Mouse (Mus musculus): Measurements from ENCODE around the gene Pabpn1. TPM values are rescaled to one million over a fixed set of nuclear protein-coding genes. Genes with fewer than 3 reads are reported as not detected.
A peak's percentile ranks its signal among the peaks of the same experiment; 100 is the strongest.

The Pabpn1 gene
- polyA plus RNA-seq, 1 experiment from 2014 or later, result 96.3 TPM

DNA sequence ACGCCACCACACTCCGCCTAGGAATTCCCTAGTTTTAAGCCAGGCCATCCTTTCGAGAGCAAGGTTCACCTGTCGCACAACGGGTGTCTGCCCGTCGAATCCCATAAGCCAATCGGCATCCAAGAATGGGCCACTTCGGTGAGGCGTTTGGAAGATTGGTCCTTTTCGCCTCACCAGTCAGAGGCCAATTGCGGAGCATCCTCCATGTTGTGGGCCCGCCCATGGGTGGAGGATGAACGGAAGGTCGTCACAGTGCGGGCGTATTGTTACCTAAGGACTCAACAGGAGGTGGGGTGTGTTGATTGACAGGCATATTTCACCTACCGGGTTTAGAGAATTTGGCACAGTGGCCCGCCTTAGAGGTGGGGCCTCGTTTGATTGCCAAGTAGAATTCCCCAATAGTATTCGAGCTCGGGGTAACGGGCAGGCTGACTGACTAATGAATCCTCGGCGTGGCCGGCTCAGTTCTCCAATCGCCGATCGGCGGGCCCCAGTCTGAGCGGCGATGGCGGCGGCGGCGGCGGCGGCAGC lies 1.4 kb downstream of the Pabpn1 start:
- H3K27ac ChIP-seq (ENCODE audit: poor library complexity, severe bottlenecking), result peak overlapping the region; percentile 97
- peak overlapping the region; percentile 96 for H3K4me3 ChIP-seq
- under 1% methylated on average over 38 of the region's 38 CpGs for WGBS
- peaks cover 22% of the 10 kb centered on the region for H3K4me1 ChIP-seq (replicated peaks)
- peak overlapping the region; percentile 100 for H3K9ac ChIP-seq
- no peaks in the 10 kb centered on the region for H3K9me3 ChIP-seq (replicated peaks)
- no peaks in the 10 kb centered on the region for H3K27me3 ChIP-seq (replicated peaks)
- H3K4me2 ChIP-seq, result peak overlapping the region; percentile 63
- peaks cover 31% of the 10 kb centered on the region for H3K36me3 ChIP-seq
- ATAC-seq (ENCODE audit: insufficient number of reproducible peaks, low FRiP score), result peak; percentile 97

DNA sequence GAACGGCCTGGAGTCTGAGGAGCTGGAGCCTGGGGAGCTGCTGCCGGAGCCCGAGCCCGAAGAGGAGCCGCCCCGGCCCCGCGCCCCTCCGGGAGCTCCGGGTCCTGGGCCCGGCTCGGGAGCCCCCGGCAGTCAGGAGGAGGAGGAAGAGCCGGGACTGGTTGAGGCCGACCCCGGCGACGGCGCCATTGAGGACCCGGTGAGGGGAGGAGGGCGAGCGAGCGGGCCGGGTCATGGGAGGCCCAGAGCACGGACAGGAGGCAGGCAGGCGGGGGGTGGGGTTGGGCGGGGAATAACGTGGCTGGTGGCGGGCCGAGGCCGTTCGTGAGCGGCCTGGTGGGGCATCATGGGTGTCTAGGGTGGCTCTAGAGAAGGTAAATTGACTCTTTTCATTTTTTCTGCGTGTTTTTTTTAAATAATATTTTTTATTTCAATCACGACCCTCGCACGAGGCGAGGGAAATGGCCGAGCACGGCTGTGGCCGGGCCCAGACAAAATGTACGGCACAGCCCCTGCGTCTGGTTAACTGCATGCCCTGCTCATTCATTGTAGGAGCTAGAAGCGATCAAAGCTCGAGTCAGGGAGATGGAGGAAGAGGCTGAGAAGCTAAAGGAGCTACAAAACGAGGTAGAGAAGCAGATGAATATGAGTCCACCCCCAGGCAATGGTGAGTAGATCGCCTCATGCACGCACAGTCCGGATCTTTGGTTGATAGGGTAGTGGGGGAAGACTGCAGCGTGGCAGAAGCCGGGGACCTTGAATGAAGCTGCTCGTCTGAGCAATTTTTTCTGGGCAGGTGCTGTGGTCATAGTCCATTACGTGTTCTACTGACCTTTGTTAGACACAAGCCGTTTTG lies 2.2 kb downstream of the Pabpn1 start:
- WGBS, result under 1% methylated on average over 44 of the region's 54 CpGs
- Histone ChIP-seq H3K4me2 (peak overlapping the region; percentile 72), H3K27me3 (replicated peaks) (no peaks in the 10 kb centered on the region), H3K36me3 (peaks cover 35% of the 10 kb centered on the region), H3K4me1 (replicated peaks) (peaks cover 22% of the 10 kb centered on the region), H3K4me3 (peak overlapping the region; percentile 96), H3K9me3 (replicated peaks) (no peaks in the 10 kb centered on the region), H3K27ac (ENCODE audit: poor library complexity, severe bottlenecking) (peak overlapping the region; percentile 97), H3K9ac (peak overlapping the region; percentile 100)
- ATAC-seq (ENCODE audit: insufficient number of reproducible peaks, low FRiP score), result peak; percentile 79

DNA sequence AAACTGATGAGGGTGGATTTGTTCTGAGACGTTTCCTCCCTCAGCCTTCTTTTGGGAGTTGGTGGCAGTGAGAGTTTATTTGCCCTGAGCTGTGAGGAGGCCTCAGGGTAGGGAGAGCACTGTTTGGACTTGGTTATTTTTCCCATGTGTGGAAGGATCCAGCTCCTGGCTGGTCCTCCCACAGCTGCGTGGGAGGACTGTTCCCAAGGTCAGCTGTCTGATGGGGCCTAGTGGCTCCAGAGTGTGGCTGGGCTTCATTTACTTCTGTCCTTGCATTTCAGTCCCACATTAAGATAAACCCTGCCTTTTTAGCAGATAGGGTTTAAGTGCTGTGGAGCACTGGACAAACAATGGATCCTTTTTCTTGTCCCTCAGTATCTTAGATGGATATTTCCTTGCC lies 5.1 kb downstream of the Pabpn1 start:
- Histone ChIP-seq H3K9ac (peak overlapping the region; percentile 59; the same call in 1 of the 2 replicates), H3K9me3 (replicated peaks) (no peaks in the 10 kb centered on the region), H3K4me1 (replicated peaks) (peaks cover 22% of the 10 kb centered on the region), H3K4me3 (no peak overlapping the region), H3K27me3 (replicated peaks) (no peaks in the 10 kb centered on the region), H3K27ac (ENCODE audit: poor library complexity, severe bottlenecking) (peak overlapping the region; percentile 56), H3K4me2 (no peak overlapping the region), H3K36me3 (peaks cover 35% of the 10 kb centered on the region)
- WGBS, result 32% methylated on average over 2 of the region's 2 CpGs
- no peak for ATAC-seq (ENCODE audit: insufficient number of reproducible peaks, low FRiP score)

DNA sequence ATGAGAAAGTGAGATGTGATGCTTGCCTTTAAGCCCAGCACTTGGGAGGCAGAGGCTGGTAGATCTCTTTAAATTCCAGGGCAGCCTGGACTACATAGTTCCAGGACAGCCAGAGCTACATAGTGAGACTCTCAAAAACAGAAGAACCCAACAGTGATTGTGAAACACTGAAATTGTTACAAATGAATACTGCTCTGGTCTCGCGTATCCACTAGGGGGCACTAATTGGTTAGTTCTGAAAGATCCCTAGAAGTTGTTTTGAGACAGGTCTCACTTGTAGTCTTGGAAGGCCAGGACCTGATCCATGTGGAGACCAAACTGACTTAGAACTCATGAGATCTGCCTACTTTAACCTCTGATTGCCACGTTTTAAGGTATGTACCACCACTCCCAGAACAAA lies 8.1 kb downstream of the Pabpn1 start:
- Histone ChIP-seq H3K4me3 (no peak overlapping the region), H3K27me3 (replicated peaks) (no peaks in the 10 kb centered on the region), H3K4me1 (replicated peaks) (peaks cover 26% of the 10 kb centered on the region), H3K27ac (ENCODE audit: poor library complexity, severe bottlenecking) (no peak overlapping the region), H3K9ac (no peak overlapping the region), H3K9me3 (replicated peaks) (no peaks in the 10 kb centered on the region), H3K4me2 (no peak overlapping the region), H3K36me3 (peaks cover 43% of the 10 kb centered on the region)
- ATAC-seq (ENCODE audit: insufficient number of reproducible peaks, low FRiP score), result no peak; the same call in 1 of the 2 replicates
- 0% methylated on average over 3 of the region's 3 CpGs for WGBS

DNA sequence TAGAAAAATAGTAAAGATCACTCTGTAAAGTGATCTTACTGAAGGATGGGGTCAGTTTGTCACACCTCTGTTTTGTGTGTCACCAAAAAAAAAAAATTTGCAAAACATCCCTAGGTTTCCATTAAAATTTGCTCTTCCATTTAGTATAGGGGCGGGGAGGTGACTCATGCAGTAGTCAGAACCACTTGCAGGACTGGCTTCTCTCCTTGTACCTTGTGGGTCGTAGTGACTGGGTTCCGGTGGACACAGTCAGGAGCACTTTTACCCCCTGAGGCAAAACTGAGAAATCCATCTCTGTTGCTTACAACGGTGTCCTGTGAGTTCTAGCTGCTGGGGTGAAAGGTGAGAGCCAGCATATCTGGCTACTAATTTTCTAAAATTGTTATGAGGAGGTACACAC lies 11.3 kb downstream of the Pabpn1 start:
- Histone ChIP-seq H3K9me3 (replicated peaks) (no peaks in the 10 kb centered on the region), H3K27ac (ENCODE audit: poor library complexity, severe bottlenecking) (no peak overlapping the region), H3K4me2 (no peak overlapping the region), H3K36me3 (peaks cover 42% of the 10 kb centered on the region), H3K4me1 (replicated peaks) (peaks cover 10% of the 10 kb centered on the region; the same call in 1 of the 2 replicates), H3K9ac (no peak overlapping the region), H3K27me3 (replicated peaks) (0 out of 2 replicates have a peak, but pooled peaks cover 6% of the 10 kb centered on the region), H3K4me3 (no peak overlapping the region)
- no peak for ATAC-seq (ENCODE audit: insufficient number of reproducible peaks, low FRiP score)
- 88% methylated on average over 4 of the region's 4 CpGs for WGBS

DNA sequence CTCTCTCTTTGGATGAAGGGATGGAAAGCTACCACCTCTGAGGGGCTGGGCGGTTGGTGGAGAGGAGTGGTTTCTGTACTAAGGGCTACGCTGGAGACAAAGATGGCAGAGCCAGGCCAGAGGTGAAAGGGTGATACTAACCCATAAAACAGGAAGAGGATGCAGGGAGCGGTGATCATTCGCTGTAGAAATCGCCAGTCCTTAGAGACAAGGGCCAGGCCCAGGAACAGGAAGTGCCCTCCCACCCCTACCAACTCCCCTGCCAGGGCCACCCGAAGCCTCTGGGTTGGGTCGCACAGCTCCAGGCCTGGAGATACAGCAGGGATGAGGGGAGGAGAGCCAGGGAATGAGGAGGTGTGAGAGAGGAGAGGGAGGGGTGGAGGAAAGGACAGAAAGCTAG lies 16.4 kb downstream of the Pabpn1 start:
- no peaks in the 10 kb centered on the region for H3K9me3 ChIP-seq (replicated peaks)
- 0 out of 2 replicates have a peak, but pooled peaks cover 14% of the 10 kb centered on the region for H3K27me3 ChIP-seq (replicated peaks)
- 66% methylated on average over 7 of the region's 7 CpGs for WGBS
- H3K36me3 ChIP-seq, result peaks cover 43% of the 10 kb centered on the region
- ATAC-seq (ENCODE audit: insufficient number of reproducible peaks, low FRiP score), result no peak
- peaks cover 40% of the 10 kb centered on the region for H3K4me1 ChIP-seq (replicated peaks)
- no peak overlapping the region for H3K27ac ChIP-seq (ENCODE audit: poor library complexity, severe bottlenecking)
- H3K4me3 ChIP-seq, result no peak overlapping the region
- H3K9ac ChIP-seq, result no peak overlapping the region
- no peak overlapping the region for H3K4me2 ChIP-seq

DNA sequence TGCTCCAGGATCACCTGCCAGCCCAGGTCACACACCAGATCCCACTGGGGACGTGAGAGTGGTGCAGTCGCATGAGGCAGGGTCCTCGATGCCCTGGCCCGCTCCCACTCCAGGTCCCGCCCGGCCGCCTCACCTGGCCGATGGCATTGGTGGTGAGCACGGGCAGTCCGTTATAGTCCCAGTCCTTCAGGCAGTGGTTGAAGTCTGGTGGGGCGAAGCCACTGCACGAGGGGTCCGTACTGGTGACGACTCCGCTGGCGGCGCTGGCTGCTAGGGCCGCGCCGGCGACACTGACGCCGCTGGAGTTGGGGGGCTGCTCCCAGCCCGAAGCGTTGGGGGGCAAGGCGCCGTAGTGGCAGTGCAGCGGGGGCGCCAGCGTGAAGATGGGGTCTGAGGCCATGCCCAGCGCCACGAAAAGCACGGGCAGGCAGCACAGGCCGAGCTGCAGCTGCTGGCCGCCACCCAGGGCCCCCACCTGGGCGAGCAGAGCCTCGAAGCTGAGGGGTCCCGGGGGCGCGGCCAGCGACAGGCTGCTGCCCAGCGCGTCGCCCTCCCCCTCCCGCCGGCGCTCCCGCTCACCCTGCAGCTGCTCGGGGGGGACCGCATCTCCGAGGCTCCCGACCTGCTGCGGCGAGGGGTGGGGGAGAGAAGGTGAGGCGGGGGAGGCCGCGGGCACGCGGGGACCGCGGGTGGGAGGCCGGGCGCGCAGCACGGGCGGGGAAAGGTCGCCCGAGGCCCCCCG lies 20.0 kb downstream of the Pabpn1 start:
- Histone ChIP-seq H3K36me3 (peaks cover 31% of the 10 kb centered on the region), H3K4me2 (peak overlapping the region; percentile 99), H3K4me3 (peak overlapping the region; percentile 92), H3K9me3 (replicated peaks) (no peaks in the 10 kb centered on the region), H3K27ac (ENCODE audit: poor library complexity, severe bottlenecking) (peak overlapping the region; percentile 74), H3K4me1 (replicated peaks) (peaks cover 33% of the 10 kb centered on the region), H3K27me3 (replicated peaks) (peaks cover 9% of the 10 kb centered on the region; the same call in 1 of the 2 replicates), H3K9ac (peak overlapping the region; percentile 93)
- peak; percentile 53 for ATAC-seq (ENCODE audit: insufficient number of reproducible peaks, low FRiP score)
- WGBS, result 3% methylated on average over 59 of the region's 69 CpGs

DNA sequence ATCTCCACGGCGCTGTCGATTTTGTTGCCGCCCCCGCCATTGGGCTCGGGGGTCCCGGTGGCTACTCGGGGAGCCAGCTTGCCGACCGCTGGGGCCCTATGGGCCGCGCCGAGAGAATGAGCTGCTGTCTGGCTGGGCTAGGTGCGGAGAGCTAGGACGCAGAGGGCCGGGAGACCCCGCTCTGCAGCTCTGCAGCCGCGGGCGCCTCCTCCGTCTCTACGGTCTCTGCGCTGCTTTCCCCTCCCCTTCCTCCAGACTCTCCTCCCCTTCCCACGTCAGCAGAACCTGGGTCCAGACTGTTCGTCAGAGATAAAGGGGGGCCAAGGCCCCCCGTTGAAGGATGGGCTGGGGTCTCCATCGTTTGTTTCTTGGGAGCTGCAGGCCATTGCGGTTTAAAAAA lies 20.6 kb downstream of the Pabpn1 start, which contains the start of gene Slc22a17:
Slc22a17 (minus strand) TSS at position 247 of the 400 bp plus-strand sequence.
- Histone ChIP-seq H3K27ac (ENCODE audit: poor library complexity, severe bottlenecking) (peak within 1 kb of the TSS; percentile 74), H3K4me3 (peak within 1 kb of the TSS; percentile 92), H3K27me3 (replicated peaks) (peaks cover 8% of the 10 kb centered on the region; the same call in 1 of the 2 replicates), H3K4me2 (peak within 1 kb of the TSS; percentile 99), H3K9ac (peak within 1 kb of the TSS; percentile 93), H3K36me3 (peaks cover 27% of the 10 kb centered on the region), H3K9me3 (replicated peaks) (no peaks in the 10 kb centered on the region), H3K4me1 (replicated peaks) (peaks cover 33% of the 10 kb centered on the region)
- ATAC-seq (ENCODE audit: insufficient number of reproducible peaks, low FRiP score), result peak; percentile 81
- WGBS, result under 1% methylated on average over 28 of the region's 28 CpGs

DNA sequence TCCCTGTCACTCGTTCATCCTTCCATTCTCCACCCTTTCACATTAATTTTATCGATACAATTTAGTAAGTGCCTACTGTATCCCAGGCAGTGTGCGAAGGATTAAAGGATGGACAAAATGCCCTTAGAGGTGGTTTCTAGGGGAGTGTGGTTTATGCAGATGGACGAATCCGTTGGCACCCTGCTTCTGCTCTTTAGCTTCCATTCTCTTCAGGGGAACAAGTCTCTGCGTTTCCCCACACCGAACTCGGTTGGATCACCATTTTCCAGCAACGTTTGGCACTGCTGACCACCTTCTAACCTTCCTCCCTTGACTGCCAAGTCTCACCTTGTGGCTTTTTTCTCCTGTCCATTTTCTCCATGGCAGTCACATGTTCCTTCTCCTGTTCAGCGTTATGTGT lies 21.0 kb downstream of the Pabpn1 start:
- H3K27ac ChIP-seq (ENCODE audit: poor library complexity, severe bottlenecking), result no peak overlapping the region
- peaks cover 33% of the 10 kb centered on the region for H3K4me1 ChIP-seq (replicated peaks)
- H3K36me3 ChIP-seq, result peaks cover 25% of the 10 kb centered on the region
- peak overlapping the region; percentile 99 for H3K4me2 ChIP-seq
- H3K9ac ChIP-seq, result peak overlapping the region; percentile 93
- peak overlapping the region; percentile 92 for H3K4me3 ChIP-seq
- WGBS, result 16% methylated on average over 10 of the region's 10 CpGs
- no peak for ATAC-seq (ENCODE audit: insufficient number of reproducible peaks, low FRiP score)
- H3K27me3 ChIP-seq (replicated peaks), result peaks cover 8% of the 10 kb centered on the region; the same call in 1 of the 2 replicates
- no peaks in the 10 kb centered on the region for H3K9me3 ChIP-seq (replicated peaks)

DNA sequence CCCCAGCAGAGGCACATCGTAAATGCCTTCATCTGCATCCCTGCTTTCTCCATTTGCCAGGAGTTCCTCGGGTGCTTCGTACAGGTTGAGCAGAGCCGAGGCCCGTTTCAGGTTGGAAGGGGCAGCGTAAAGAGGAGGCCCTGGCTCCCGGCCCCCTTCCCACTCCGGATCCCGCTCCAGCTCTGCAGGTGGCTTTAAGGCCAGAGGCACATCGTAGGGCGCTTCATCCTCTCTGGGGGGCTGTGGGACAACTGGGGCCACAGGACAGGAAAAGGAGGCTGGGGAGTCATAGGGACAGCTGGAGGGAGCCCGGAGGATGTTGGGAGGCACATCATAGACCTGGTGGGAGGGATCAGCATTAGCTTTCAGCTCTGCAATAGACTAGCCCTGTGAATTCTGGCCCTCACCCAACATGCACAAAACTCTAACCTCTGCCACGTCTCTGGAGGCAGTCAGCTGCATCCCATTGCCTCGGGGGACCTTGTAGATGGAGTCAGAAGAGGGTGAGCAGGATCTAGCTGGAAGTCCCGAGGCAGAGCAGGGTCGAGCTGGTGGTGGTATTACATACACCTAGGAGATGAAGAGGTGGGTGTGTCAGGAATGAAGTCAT lies 27.9 kb downstream of the Pabpn1 start:
- H3K4me2 ChIP-seq, result no peak overlapping the region
- no peak overlapping the region for H3K9ac ChIP-seq
- no peak overlapping the region for H3K4me3 ChIP-seq
- ATAC-seq (ENCODE audit: insufficient number of reproducible peaks, low FRiP score), result no peak
- WGBS, result 92% methylated on average over 16 of the region's 16 CpGs
- peaks cover 19% of the 10 kb centered on the region for H3K4me1 ChIP-seq (replicated peaks)
- peaks cover 47% of the 10 kb centered on the region for H3K36me3 ChIP-seq
- H3K27ac ChIP-seq (ENCODE audit: poor library complexity, severe bottlenecking), result no peak overlapping the region
- H3K27me3 ChIP-seq (replicated peaks), result no peaks in the 10 kb centered on the region
- H3K9me3 ChIP-seq (replicated peaks), result peaks cover 11% of the 10 kb centered on the region

All from heart, embryonic 12.5 days (tissue).